Mouse (Mus musculus) CD4-positive, CD25-positive, alpha-beta regulatory T cell (primary cell): Measurements from ENCODE around the gene Olfr139. TPM values are rescaled to one million over a fixed set of nuclear protein-coding genes. Genes with fewer than 3 reads are reported as not detected.

ENCODE experiments used
- polyA plus RNA-seq: library from polyadenylated mRNA; unstranded; fragments of 100-300 nt; shearing (Covaris generic); gene quantifications from one replicate; pipeline ENCODE4 v1.2.1, GENCODE M21; 2017

Gene Olfr139
- polyA plus RNA-seq, result not detected

DNA sequence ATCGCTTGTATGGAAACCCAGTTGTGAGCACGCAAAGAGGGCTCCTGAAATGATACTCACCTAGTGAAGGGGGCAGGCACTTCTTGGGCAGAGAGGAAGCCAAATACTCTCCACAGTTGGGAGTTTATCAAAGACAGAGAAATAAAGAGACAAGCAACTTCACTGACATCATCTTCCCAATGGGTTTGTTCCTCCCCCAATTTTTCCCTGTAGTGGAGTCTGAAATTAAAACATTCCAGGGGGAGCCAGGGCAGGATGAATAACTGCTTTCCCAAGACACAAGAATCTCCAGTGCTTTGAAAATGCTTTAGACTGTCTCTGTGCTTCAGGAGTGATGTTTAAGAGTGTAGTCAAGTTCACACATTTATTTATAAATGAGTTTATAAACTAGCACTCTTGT is at the start of gene Olfr139, which contains the start of gene Olfr399:
Gene Olfr139 (minus strand): TSS at position 101 of the 400 bp plus-strand sequence.
Gene Olfr399 (minus strand): TSS at position 165 of the 400 bp plus-strand sequence.

DNA sequence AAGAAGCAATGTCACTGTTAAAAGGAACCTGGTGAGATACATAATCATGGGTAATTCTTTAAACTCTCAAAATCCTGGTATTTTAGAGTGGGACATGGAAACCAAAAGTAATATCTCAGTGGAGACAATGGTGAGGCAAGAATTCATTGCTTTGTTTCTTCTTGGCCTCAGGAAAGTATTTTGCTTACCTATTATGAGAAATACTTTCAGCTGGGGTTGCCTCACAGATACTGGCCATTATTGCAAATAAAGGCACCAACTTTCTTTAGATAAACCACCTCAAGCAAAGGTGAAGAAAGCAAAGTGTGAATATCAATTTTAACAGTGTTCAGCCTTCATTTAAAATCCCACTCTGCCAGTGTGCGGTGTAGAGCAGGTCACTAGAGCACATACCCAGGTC is 13.3 kb upstream of the Olfr139 start, which contains the start of gene Zfp616:
Gene Zfp616 (plus strand): TSS at position 301 of the 400 bp plus-strand sequence.

Other genes starting within 250 kb of the Olfr139 start
- 0.08 TPM for gene Olfr392, start 239.5 kb downstream of the Olfr139 start, polyA plus RNA-seq
- gene Olfr393, start 205.1 kb downstream of the Olfr139 start, polyA plus RNA-seq, result not detected
- gene Olfr394, start 165.8 kb downstream of the Olfr139 start, polyA plus RNA-seq, result not detected
- gene Olfr395, start 147.3 kb downstream of the Olfr139 start, polyA plus RNA-seq, result not detected
- gene Olfr23, start 119.9 kb downstream of the Olfr139 start, polyA plus RNA-seq, result not detected
- gene Olfr397, start 95.7 kb downstream of the Olfr139 start, polyA plus RNA-seq, result not detected
- gene Olfr398, start 66.1 kb downstream of the Olfr139 start, polyA plus RNA-seq, result 0.04 TPM
- not detected for gene Olfr399, start 64 bp upstream of the Olfr139 start, polyA plus RNA-seq
- gene Zfp616, start 13.4 kb upstream of the Olfr139 start, polyA plus RNA-seq, result not detected
- not detected for gene Olfr401, start 57.2 kb upstream of the Olfr139 start, polyA plus RNA-seq
- gene Olfr402, start 97.0 kb upstream of the Olfr139 start, polyA plus RNA-seq, result not detected
- gene Olfr403, start 129.7 kb upstream of the Olfr139 start, polyA plus RNA-seq, result 0.05 TPM
- gene Olfr43, start 154.8 kb upstream of the Olfr139 start, polyA plus RNA-seq, result not detected
- not detected for gene Olfr406, start 203.3 kb upstream of the Olfr139 start, polyA plus RNA-seq
- not detected for gene Olfr59, start 227.2 kb upstream of the Olfr139 start, polyA plus RNA-seq